Mouse (Mus musculus) midbrain, postnatal 0 days (tissue): ENCODE results near the gene Angpt4. TPM values are rescaled to one million over a fixed set of nuclear protein-coding genes. Genes with fewer than 3 reads are reported as not detected.

Source experiments
- ATAC-seq: fragments of 200-750 bp; cut with Nextera tagmentation; 2 replicates; pipeline ENCODE4 v1.8.0; 2017; ENCODE audit warnings: moderate number of reproducible peaks, mild to moderate bottlenecking, moderate TSS enrichment, moderate library complexity; ENCODE audit not compliant: low FRiP score
- DNase-seq: peaks from one replicate; pipeline ENCODE4 v3.0.0-alpha.2; 2015; ENCODE audit warnings: low spot score
- H3K27ac ChIP-seq: fragments of 300-500 bp; sonication (generic); 2 replicates; pipeline ENCODE4 v1.5.1; 2014; ENCODE audit warnings: low read depth, mild to moderate bottlenecking, low read length, mixed read lengths
- H3K27me3 ChIP-seq: fragments of 300-500 bp; sonication (generic); 2 replicates; pipeline ENCODE4 v1.6.1; 2014; ENCODE audit warnings: low read length, control low read depth, mixed read lengths; ENCODE audit not compliant: insufficient read depth
- H3K36me3 ChIP-seq: fragments of 300-500 bp; sonication (generic); 2 replicates; pipeline ENCODE4 v1.6.1; 2014; ENCODE audit warnings: low read length, control low read depth, mixed read lengths; ENCODE audit not compliant: insufficient read depth
- H3K4me1 ChIP-seq: fragments of 300-500 bp; sonication (generic); 2 replicates; pipeline ENCODE4 v1.6.1; 2014; ENCODE audit warnings: mild to moderate bottlenecking, control low read depth, antibody characterized with exemption, low read length, mixed read lengths; ENCODE audit not compliant: insufficient read depth
- H3K4me2 ChIP-seq: fragments of 300-500 bp; sonication (generic); 2 replicates; pipeline ENCODE4 v1.6.1; 2014; ENCODE audit warnings: low read depth, mild to moderate bottlenecking, low read length, mixed read lengths; ENCODE audit not compliant: poor library complexity, severe bottlenecking
- H3K4me3 ChIP-seq: fragments of 300-500 bp; sonication (generic); 2 replicates; pipeline ENCODE4 v1.5.1; 2014; ENCODE audit warnings: low read depth, mild to moderate bottlenecking, low read length, moderate library complexity
- H3K9ac ChIP-seq: fragments of 300-500 bp; sonication (generic); replicated peaks from 2 replicates; pipeline ENCODE4 v1.6.1; 2014; ENCODE audit warnings: mild to moderate bottlenecking, low read length, moderate library complexity, mixed read lengths; ENCODE audit not compliant: poor library complexity, severe bottlenecking
- H3K9me3 ChIP-seq: fragments of 300-500 bp; sonication (generic); 2 replicates; pipeline ENCODE4 v1.6.1; 2016; ENCODE audit warnings: low read length, control low read depth
- CTCF ChIP-seq: IDR thresholded peaks from 2 replicates; pipeline ENCODE4 v1.5.1; 2016; ENCODE audit warnings: antibody characterized with exemption, mild to moderate bottlenecking
- WGBS: fragments of 180-500 bp; shearing (Covaris S2); extraction: QIAGEN DNeasy Blood & Tissue Kit; methylation state at CpG from one replicate; pipeline ENCODE4 v1.1.7; 2014; 5-methylcytosine and 5-hydroxymethylcytosine counted together
- polyA plus RNA-seq: library from polyadenylated mRNA; unstranded; fragments of >200 nt; fragmentation: Nextera tagmentation; extraction: Ambion mirVana; gene quantifications from 2 replicates; pipeline ENCODE4 v1.2.1, GENCODE M21; 2015
- total RNA-seq: library from RNA; depleted of rRNA; stranded (reverse); fragments of >200 nt; gene quantifications from 2 replicates; pipeline ENCODE4 v1.2.3, GENCODE M21; 2014

The Angpt4 gene
- total and polyA plus RNA-seq, 2 experiments from 2014 or later: 0.25 to 0.38 TPM

- DNase-seq (no peak), ATAC-seq (no peak)
- Histone ChIP-seq H3K27ac (no peak overlapping the region), H3K4me1 (peaks cover 15% of the 10 kb centered on the region), H3K4me2 (peak overlapping the region; percentile 96; the same call in 1 of the 2 replicates), H3K36me3 (no peaks in the 10 kb centered on the region), H3K4me3 (no peak overlapping the region), H3K9ac (no peak overlapping the region), H3K27me3 (no peaks in the 10 kb centered on the region), H3K9me3 (no peaks in the 10 kb centered on the region)
- TF ChIP-seq CTCF: no peak
- WGBS: 66% methylated on average over 6 of the region's 6 CpGs
Observed at GRCm38 (mm10) chr2:151978494-151978893, 67.5 kb downstream of the Angpt4 start.

- TF ChIP-seq CTCF: no peak
- no peaks in the 10 kb centered on the region for H3K27me3 ChIP-seq
- H3K36me3 ChIP-seq: no peaks in the 10 kb centered on the region
- H3K4me2 ChIP-seq: peak within 1 kb of the TSS; percentile 96
- peaks cover 15% of the 10 kb centered on the region for H3K4me1 ChIP-seq
- peak within 1 kb of the TSS; percentile 66 for H3K4me3 ChIP-seq
- ATAC-seq: peak; percentile 89
- H3K27ac ChIP-seq: peak within 1 kb of the TSS; percentile 26; the same call in 1 of the 2 replicates
- peak; percentile 95 for DNase-seq
- H3K9me3 ChIP-seq: no peaks in the 10 kb centered on the region
- 0% methylated on average over 46 of the region's 46 CpGs for WGBS
- H3K9ac ChIP-seq: peak within 1 kb of the TSS; percentile 66
Observed at GRCm38 (mm10) chr2:151979470-151980354, 68.7 kb downstream of the Angpt4 start, which contains the start of gene Fam110a. TSS of gene Fam110a (minus strand) at chr2:151980219.

DNA sequence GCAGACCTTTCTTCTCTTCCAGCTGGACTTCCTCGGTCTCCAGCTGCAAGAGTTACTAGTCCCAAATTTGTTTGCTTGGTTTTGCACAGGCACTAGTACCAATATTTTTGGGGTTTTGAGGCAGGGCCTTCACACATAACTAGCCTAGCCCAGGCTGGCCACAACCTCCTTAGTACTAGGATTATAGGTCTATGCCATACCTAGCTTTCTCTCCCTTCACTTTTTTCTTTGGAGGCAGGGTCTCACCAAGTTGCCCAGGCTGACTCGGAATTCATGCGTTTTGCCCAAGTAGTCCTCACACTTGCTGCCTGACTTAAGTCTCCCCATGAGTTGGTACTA, 69.3 kb downstream of the Angpt4 start:
- Histone ChIP-seq H3K4me2 (peak overlapping the region; percentile 96), H3K9me3 (no peaks in the 10 kb centered on the region), H3K4me1 (peaks cover 15% of the 10 kb centered on the region), H3K4me3 (peak overlapping the region; percentile 66), H3K36me3 (no peaks in the 10 kb centered on the region), H3K9ac (peak overlapping the region; percentile 66), H3K27ac (peak overlapping the region; percentile 26; the same call in 1 of the 2 replicates), H3K27me3 (no peaks in the 10 kb centered on the region)
- DNase-seq (no peak), ATAC-seq (no peak; the same call in 1 of the 2 replicates)
- 36% methylated on average over 3 of the region's 3 CpGs for WGBS
- TF ChIP-seq CTCF: no peak

DNA sequence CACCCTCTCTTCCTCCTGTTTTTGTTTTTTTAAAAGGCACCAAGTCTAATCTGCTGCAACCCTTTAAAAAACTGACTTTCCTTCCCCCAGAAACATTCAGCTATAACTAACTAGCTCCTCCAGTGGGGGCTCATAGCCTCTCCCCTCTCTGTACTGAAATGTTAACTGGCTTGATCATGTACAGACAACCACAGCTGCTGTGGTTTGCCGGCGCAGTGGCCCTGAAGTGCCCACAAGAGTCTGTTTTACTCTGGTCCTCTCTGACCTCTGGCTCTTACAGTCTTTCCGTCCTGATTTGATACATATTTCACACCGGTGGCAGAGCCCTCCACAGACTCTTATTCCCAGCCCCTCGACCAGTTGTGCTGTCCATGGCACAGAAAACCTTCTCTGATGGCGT, 70.3 kb downstream of the Angpt4 start:
- no peak overlapping the region for H3K27ac ChIP-seq
- H3K4me1 ChIP-seq: peaks cover 15% of the 10 kb centered on the region
- 85% methylated on average over 6 of the region's 6 CpGs for WGBS
- H3K9me3 ChIP-seq: no peaks in the 10 kb centered on the region
- TF ChIP-seq CTCF: no peak
- no peaks in the 10 kb centered on the region for H3K36me3 ChIP-seq
- H3K9ac ChIP-seq: no peak overlapping the region
- no peak overlapping the region for H3K4me3 ChIP-seq
- H3K27me3 ChIP-seq: no peaks in the 10 kb centered on the region
- DNase-seq: no peak
- no peak for ATAC-seq
- no peak overlapping the region for H3K4me2 ChIP-seq

DNA sequence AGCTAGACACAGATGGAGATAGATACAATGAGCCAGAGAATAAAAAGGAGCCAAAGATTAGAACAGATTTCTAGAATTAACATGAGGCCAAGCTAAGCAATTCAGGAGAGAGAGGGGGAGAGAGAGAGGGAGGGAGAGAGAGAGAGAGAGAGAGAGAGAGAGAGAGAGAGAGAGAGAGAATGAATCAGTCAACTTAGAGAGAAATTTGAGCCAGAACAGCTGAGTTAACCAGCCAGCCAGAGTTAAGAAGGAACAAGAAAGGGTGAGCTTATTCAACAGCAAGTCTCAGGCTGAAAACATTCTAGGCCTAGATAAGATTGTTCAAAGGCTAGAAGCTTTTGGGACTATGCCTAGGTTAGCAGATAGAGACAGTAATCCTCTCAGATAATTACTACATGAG, 71.5 kb downstream of the Angpt4 start:
- Histone ChIP-seq H3K4me1 (peaks cover 15% of the 10 kb centered on the region), H3K9ac (no peak overlapping the region), H3K36me3 (no peaks in the 10 kb centered on the region), H3K9me3 (no peaks in the 10 kb centered on the region), H3K4me3 (no peak overlapping the region), H3K4me2 (no peak overlapping the region), H3K27ac (no peak overlapping the region), H3K27me3 (no peaks in the 10 kb centered on the region)
- TF ChIP-seq CTCF: no peak
- no peak for ATAC-seq
- no peak for DNase-seq

GRCm38 (mm10) chr2:151984019-151984418, 73.0 kb downstream of the Angpt4 start:
- Histone ChIP-seq H3K27ac (no peak overlapping the region), H3K4me1 (peaks cover 9% of the 10 kb centered on the region; the same call in 1 of the 2 replicates), H3K4me3 (no peak overlapping the region), H3K9ac (no peak overlapping the region), H3K36me3 (no peaks in the 10 kb centered on the region), H3K9me3 (no peaks in the 10 kb centered on the region), H3K4me2 (no peak overlapping the region), H3K27me3 (no peaks in the 10 kb centered on the region)
- no peak for TF ChIP-seq CTCF
- DNase-seq (no peak), ATAC-seq (no peak)
- 57% methylated on average over 9 of the region's 9 CpGs for WGBS
